Mouse (Mus musculus): ENCODE data around the gene Sfmbt1.
A peak's percentile ranks its signal among the peaks of the same experiment; 100 is the strongest.

Sfmbt1 gene

GRCm38 (mm10) chr14:30826174-30827140 lies 111.8 kb downstream of the Sfmbt1 start:
- no peak for DNase-seq (ENCODE audit: inconsistent ontology term)

DNA sequence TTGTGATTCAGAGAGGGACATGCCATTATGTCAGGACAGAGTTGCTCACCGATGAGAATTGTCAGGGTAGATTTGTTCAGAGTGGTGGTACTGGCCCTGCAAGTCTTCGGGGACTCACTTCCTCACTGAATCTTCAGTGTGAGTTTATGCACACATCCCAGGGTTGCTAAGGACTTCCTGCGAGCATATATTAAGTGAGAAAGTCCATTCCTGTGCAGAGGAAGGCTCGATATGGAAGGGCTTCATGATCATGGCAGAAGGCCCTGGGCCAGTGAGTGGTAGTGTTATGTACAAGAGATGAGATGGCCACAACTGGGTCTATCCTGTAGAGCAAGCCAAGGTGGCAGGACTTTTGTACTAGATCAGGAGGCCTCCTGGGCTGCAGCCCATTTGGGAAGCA lies 112.8 kb downstream of the Sfmbt1 start:
- DNase-seq (ENCODE audit: inconsistent ontology term) = no peak

GRCm38 (mm10) chr14:30828077-30828476 lies 113.4 kb downstream of the Sfmbt1 start:
- DNase-seq (ENCODE audit: inconsistent ontology term) = no peak

DNA sequence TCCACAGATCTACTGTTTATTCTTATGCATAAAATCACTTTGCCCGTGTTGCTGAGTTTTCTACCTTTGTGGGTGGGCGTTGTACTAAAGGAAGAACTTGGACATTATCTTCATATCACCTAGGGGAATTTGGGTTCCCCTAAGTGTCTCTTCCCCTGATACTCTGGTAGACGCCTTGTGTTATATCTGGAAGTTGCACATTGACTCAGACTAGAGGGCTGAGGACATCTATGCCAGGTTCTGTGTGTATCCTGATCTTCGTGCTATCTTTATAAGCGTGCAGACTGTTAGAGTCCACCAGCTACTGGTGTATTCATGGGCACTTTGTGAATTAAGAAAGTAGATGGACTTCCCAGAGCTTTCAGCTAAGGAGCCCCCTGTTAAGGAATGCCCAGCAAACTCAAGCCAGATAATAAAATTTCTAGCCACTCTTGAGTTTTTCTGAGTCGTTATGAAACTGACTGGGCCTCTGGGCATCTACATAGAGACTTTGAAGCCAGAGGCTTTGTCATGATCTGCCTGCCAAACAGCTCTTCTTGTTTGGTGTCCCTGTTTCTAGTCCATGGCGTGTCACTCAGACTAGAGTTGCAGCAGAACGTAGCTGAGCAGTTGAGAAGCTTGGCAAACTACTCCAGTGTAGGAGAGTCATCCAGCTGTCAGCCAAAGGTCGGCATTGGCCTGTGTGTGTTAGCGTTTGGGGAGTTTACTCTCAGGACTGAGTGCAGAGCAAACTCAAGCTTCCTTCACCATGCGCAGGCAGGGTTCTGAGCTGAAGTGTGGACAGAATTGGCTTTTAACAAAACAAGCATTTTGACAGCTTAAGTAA lies 114.2 kb downstream of the Sfmbt1 start:
- no peak for DNase-seq (ENCODE audit: inconsistent ontology term)

GRCm38 (mm10) chr14:30837416-30837996 lies 122.9 kb downstream of the Sfmbt1 start:
- no peak for DNase-seq (ENCODE audit: inconsistent ontology term)

DNA sequence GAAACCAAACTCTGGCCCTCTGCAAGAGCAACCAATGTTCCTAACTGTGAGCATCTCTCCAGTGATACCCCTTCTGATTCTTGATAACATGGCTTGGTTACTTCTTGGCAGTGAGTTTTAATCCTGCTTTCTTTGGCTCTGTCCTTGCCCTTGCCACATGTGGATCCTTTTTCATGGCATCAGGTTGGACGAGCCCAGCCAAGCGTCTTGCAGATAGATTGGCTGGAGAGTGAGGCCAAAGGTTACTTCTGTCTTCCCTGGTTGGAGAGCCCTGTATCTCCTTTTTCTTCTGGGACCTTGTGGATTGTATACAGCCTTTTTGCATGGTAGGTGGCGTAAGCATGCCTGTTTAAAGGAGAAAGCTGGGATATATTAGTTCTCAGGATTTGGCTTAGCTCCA lies 129.1 kb downstream of the Sfmbt1 start:
- DNase-seq (ENCODE audit: inconsistent ontology term) = no peak

DNA sequence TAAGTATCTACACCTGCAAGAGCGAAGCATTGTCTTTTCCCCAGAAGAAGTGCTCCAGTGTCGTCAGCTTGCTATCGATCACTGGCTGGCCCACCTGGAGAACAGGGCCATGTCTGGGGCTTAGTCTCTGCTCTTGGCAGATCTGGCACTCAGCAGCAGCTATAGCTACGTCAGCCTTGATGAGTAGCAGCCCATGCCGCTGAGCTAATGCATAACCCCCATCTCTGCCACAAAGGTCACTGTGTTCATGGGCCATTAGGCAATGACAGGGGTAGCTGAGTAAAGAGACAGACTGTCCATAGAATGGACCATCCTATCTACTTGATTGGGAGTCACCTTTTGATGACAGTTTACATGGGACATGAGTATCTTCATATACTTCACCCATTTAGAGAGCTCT lies 135.9 kb downstream of the Sfmbt1 start:
- DNase-seq (ENCODE audit: inconsistent ontology term) = no peak

GRCm38 (mm10) chr14:30852325-30852724 lies 137.7 kb downstream of the Sfmbt1 start:
- no peak for DNase-seq (ENCODE audit: inconsistent ontology term)

DNA sequence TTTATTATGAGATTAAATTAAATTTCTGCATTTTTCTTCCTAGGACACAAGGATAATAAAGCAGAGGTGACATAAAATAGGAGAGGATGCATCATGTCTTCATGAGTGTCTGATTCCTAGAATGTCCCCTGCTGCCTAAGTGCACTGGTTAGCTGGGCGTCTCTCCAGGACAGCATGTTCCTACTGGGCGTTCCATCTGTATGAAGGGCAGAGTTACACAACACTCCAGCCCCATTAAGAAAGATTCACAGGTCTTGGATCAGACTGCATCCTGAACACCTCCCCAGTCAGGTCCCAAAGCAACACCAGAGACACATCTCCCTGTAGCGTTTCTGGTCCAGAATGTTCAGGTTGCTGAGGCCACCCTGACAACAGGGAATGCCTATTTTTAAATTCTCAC lies 140.7 kb downstream of the Sfmbt1 start:
- no peak for DNase-seq (ENCODE audit: inconsistent ontology term)

GRCm38 (mm10) chr14:30856885-30857507 lies 142.3 kb downstream of the Sfmbt1 start:
- no peak for DNase-seq (ENCODE audit: inconsistent ontology term)

- no peak for DNase-seq (ENCODE audit: inconsistent ontology term)
Measured at GRCm38 (mm10) chr14:30857990-30858389, 143.3 kb downstream of the Sfmbt1 start.

DNA sequence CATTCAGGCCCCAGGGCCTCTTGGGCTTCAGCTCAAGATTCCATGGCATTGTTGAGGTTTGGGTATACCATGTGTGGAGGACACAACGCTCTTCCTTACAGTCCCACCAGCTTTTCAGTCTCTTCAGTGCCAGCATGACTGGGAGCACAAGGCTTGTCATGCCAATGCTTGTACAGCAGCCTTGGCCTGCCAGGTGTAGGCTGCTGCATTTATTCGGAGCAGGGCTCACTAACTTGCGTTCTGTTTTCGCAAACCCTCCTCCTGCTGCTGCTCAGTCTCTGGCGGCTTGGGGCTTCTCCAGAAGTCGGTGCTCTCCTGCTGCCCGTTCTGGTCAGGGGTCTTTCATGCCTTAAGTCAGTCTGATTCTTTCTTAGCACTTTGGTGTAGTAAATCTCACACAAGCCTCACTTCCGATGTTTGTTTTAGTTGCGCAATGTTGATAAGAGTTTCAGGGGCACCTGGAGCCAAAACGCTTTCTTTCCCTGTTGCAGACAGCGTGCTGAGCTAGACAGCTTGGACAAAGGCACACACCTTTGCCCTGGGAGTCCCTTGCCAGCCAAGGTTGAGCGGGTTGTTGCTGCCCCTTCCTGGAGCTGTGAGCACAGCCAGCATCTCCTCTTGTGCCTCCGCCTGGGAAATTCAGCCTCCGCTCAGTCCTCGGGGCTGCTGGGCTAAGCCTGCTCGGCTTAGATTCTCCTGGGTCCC lies 146.9 kb downstream of the Sfmbt1 start:
- DNase-seq (ENCODE audit: inconsistent ontology term) = no peak

- DNase-seq (ENCODE audit: inconsistent ontology term) = no peak
Measured at GRCm38 (mm10) chr14:30862368-30862767, 147.7 kb downstream of the Sfmbt1 start.

- no peak for DNase-seq (ENCODE audit: inconsistent ontology term)
Measured at GRCm38 (mm10) chr14:30865311-30865710, 150.7 kb downstream of the Sfmbt1 start.

- DNase-seq (ENCODE audit: inconsistent ontology term) = peak; percentile 48
Measured at GRCm38 (mm10) chr14:30867042-30867441, 152.4 kb downstream of the Sfmbt1 start.

DNA sequence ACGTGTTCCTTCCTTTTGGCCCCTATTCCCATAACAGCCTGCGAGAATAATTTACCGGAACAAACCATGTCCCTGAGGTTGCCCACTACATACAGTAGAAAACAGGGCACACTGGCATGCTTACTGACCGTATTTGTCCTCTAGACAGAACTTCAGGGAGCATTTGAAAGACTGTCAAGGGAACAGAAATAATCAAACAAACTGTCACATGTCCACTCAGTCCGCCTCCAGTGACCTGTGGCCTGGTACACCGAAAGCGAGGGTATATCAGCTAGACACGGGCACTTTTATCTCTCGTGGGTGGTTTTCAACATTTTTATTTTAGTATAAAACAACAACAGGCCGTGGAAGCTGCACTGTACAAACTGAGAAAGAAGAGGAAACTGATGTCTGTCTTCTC lies 154.2 kb downstream of the Sfmbt1 start:
- DNase-seq (ENCODE audit: inconsistent ontology term) = no peak

GRCm38 (mm10) chr14:30869391-30869801 lies 154.7 kb downstream of the Sfmbt1 start:
- DNase-seq (ENCODE audit: inconsistent ontology term) = no peak

DNA sequence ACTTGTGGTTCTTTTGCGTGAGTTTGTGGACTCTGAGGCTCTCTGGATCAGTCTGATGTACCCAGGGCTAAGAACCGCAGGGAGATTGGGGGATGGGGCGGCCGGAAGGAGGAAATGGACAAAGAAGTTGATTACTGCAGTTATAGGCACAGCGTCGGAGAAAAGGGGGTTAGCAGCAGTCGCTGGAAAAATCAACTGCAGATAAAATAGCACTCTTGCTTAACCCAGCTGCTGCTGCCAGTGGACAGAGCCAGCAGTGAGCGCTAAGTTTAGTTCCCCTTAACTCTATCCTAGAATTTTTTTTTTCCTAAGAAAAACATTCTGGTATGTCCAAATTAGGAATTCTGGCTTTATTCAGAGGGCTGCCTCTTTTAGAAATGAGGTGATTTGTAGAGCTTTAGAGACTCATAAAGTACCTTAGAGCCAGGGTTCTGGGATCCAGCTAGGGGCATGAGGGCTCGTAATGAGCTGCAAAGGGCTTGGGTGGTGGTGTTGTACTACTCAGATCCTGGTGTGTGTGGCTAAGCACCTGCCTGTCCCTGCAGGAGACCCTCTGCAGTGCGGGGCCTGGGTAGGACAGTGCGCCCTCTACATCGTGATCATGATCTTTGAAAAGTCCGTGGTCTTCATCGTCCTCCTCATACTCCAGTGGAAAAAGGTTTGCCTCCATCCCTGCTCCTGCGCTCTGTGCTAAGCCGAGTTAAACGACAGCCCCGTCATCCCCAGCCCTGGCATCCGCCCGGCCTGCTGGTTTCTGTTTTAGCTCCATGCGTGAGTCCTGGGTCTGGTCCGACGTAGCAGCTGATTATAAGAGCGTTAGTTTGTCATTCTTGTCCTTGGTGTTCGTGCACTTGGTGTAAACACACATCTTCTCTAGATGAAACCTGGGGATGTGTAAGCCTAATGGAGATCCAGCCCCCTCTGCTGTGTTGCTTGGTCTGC lies 155.8 kb downstream of the Sfmbt1 start:
- no peak for DNase-seq (ENCODE audit: inconsistent ontology term)

Measured in Muller cell, postnatal 12 days (primary cell).